Mouse (Mus musculus) G1E (cell line): Measurements from ENCODE around the gene Slc22a15. TPM values are rescaled to one million over a fixed set of nuclear protein-coding genes. Genes with fewer than 3 reads are reported as not detected.

ENCODE experiments used
- ATAC-seq: 2 replicates; pipeline ENCODE4 v1.8.0; 2016; ENCODE audit warnings: mild to moderate bottlenecking; ENCODE audit not compliant: insufficient number of reproducible peaks, poor library complexity, low FRiP score, severe bottlenecking; ENCODE audit errors: extremely low read depth
- DNase-seq: peaks from one replicate; pipeline ENCODE4 v3.0.0; 2012; ENCODE audit warnings: low spot score
- H3K27me3 ChIP-seq: 2 replicates; pipeline ENCODE4 v1.6.1; 2012; ENCODE audit warnings: mild to moderate bottlenecking, low read length, inconsistent platforms; ENCODE audit not compliant: insufficient read depth
- H3K36me3 ChIP-seq: replicated peaks from 2 replicates; pipeline ENCODE3; 2012; ENCODE audit warnings: mild to moderate bottlenecking, inconsistent platforms
- H3K4me1 ChIP-seq: 2 replicates; pipeline ENCODE4 v1.6.1; 2012; ENCODE audit warnings: low read depth, low read length, inconsistent platforms, mixed read lengths; ENCODE audit not compliant: insufficient read depth
- H3K4me3 ChIP-seq: 2 replicates; pipeline ENCODE4 v1.5.1; 2012; ENCODE audit warnings: low read depth, mild to moderate bottlenecking, inconsistent platforms, low read length, moderate library complexity, mixed read lengths
- H3K9me3 ChIP-seq: replicated peaks from 2 replicates; pipeline ENCODE4 v1.6.1; 2012; ENCODE audit warnings: inconsistent platforms
- CTCF ChIP-seq: IDR thresholded peaks from 2 replicates; pipeline ENCODE4 v1.5.1; 2012; ENCODE audit warnings: low read depth, low read length, inconsistent platforms, mixed read lengths
- GATA1 ChIP-seq: IDR thresholded peaks from 2 replicates; pipeline ENCODE4 v1.6.1; 2012; ENCODE audit warnings: borderline replicate concordance, low read length, inconsistent platforms, mixed read lengths
- GATA2 ChIP-seq: IDR thresholded peaks from 2 replicates; pipeline ENCODE4 v1.6.1; 2012; ENCODE audit warnings: low read depth, low read length, inconsistent platforms, borderline replicate concordance
- POLR2AphosphoS5 ChIP-seq: IDR thresholded peaks from 2 replicates; pipeline ENCODE4 v1.6.1; 2012; ENCODE audit warnings: low read depth, low read length, inconsistent platforms; ENCODE audit not compliant: insufficient replicate concordance
- TAL1 ChIP-seq: conservative IDR thresholded peaks from 2 replicates; pipeline ENCODE4 v1.6.1; 2012; ENCODE audit warnings: low read depth, low read length, inconsistent platforms, mixed read lengths
- polyA plus RNA-seq: library from polyadenylated mRNA; stranded (reverse); fragments of >175 nt; gene quantifications from 2 replicates; pipeline ENCODE4 v1.2.3, GENCODE M21; 2012
- total RNA-seq, 2 experiments: library from RNA; stranded (forward) in 1 of 2; stranded (reverse) in 1 of 2; fragments of 200-1000 nt in 1 of 2; fragments of >200 nt in 1 of 2; fragmentation: Nextera tagmentation in 1 of 2; gene quantifications; 2 replicates each; pipeline ENCODE4 v1.2.3; 2014 to 2017

Gene Slc22a15
- total and polyA plus RNA-seq, 3 experiments, result 0.33 TPM; not detected in 2

DNA sequence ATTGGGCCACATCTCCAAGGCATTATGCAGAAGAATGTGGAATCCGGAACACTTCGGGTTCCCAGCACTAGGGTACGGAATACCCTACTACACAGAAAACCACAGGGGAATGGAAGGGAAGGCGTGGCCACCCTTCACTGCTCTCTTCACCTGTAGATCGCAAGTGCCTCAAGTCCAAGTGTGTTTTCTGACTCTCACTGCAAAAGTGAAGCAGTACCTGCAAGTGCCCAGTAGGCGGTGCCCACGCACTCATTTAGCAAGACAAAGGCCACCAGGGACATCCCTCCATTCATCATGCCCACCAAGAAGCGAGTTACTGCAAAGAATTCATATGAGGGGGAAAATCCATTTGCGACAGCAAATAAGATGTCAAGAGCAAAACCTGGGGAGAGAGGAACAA is 27.4 kb downstream of the Slc22a15 start:
- H3K4me3 ChIP-seq, result no peak overlapping the region
- no peaks in the 10 kb centered on the region for H3K9me3 ChIP-seq
- no peaks in the 10 kb centered on the region for H3K36me3 ChIP-seq
- no peaks in the 10 kb centered on the region; the same call in 1 of the 2 replicates for H3K27me3 ChIP-seq
- TF ChIP-seq CTCF (peak; percentile 59; the same call in 1 of the 2 replicates), TAL1 (no peak)
- no peaks in the 10 kb centered on the region for H3K4me1 ChIP-seq
- ATAC-seq (peak; percentile 34; the same call in 1 of the 2 replicates), DNase-seq (peak; percentile 53)

- no peak for DNase-seq
- no peaks in the 10 kb centered on the region for H3K36me3 ChIP-seq
- H3K27me3 ChIP-seq, result no peaks in the 10 kb centered on the region
- H3K4me1 ChIP-seq, result no peaks in the 10 kb centered on the region
- ATAC-seq, result no peak
- H3K4me3 ChIP-seq, result no peak overlapping the region
- H3K9me3 ChIP-seq, result no peaks in the 10 kb centered on the region
- no peak for TF ChIP-seq GATA1
- TF ChIP-seq CTCF, result no peak
- no peak for TF ChIP-seq GATA2
- TF ChIP-seq TAL1, result no peak
- no peak for TF ChIP-seq POLR2AphosphoS5
Measured at GRCm38 (mm10) chr3:101895376-101895910, 28.8 kb downstream of the Slc22a15 start.

- ATAC-seq (no peak), DNase-seq (no peak)
- Histone ChIP-seq H3K4me3 (no peak overlapping the region), H3K4me1 (no peaks in the 10 kb centered on the region), H3K36me3 (no peaks in the 10 kb centered on the region), H3K9me3 (no peaks in the 10 kb centered on the region), H3K27me3 (0 out of 2 replicates have a peak, but pooled peaks cover 2% of the 10 kb centered on the region)
- no peak for TF ChIP-seq POLR2AphosphoS5
- TF ChIP-seq CTCF, result no peak
- no peak for TF ChIP-seq TAL1
- no peak for TF ChIP-seq GATA2
- no peak for TF ChIP-seq GATA1
Measured at GRCm38 (mm10) chr3:101885591-101885990, 38.7 kb downstream of the Slc22a15 start.

DNA sequence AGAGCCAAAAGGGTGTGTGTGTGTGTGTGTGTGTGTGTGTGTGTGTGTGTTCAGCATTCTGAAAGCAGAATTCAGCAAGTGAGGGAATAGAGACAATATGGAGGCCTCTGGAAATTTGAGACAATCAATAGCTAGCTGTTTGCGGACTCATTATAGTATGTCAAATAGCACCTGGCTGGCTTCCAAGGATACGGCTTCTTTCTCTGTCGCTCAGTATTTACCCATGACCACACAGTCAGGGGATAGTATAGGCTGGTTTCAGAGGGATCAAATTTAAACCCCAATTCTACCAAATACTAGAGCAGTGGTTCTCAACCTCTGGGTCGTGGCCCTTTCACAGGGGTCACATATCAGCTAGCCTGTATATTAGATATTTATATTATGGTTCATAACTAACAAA is 39.2 kb downstream of the Slc22a15 start:
- no peaks in the 10 kb centered on the region for H3K4me1 ChIP-seq
- no peak overlapping the region for H3K4me3 ChIP-seq
- TF ChIP-seq GATA1 (no peak), TAL1 (no peak), POLR2AphosphoS5 (no peak), CTCF (no peak), GATA2 (no peak)
- 0 out of 2 replicates have a peak, but pooled peaks cover 2% of the 10 kb centered on the region for H3K27me3 ChIP-seq
- ATAC-seq, result no peak
- DNase-seq, result no peak
- no peaks in the 10 kb centered on the region for H3K9me3 ChIP-seq
- no peaks in the 10 kb centered on the region for H3K36me3 ChIP-seq

DNA sequence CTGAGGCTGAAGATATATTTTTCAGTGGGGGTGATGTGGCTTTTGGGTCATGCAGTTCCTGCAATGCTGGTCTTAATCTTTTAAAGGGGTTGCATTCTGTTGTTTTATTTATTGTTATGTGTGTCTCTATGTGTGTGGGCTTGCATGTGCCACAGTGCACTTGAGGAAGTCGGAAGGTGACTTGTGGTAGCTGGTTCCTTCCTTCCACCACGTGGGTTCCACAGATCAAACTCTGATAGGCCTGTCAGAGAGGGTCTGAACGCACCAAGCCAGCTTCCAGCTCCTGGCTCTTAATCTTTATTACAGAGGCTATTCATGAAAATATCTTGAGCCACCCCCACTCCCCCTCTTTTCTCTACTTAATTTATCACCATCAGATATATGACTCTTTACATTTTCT is 40.4 kb downstream of the Slc22a15 start:
- Histone ChIP-seq H3K27me3 (0 out of 2 replicates have a peak, but pooled peaks cover 2% of the 10 kb centered on the region), H3K36me3 (no peaks in the 10 kb centered on the region), H3K4me3 (no peak overlapping the region), H3K9me3 (no peaks in the 10 kb centered on the region), H3K4me1 (no peaks in the 10 kb centered on the region)
- TF ChIP-seq GATA2 (no peak), TAL1 (no peak), GATA1 (no peak), CTCF (no peak), POLR2AphosphoS5 (no peak)
- DNase-seq, result no peak
- ATAC-seq, result no peak

- Histone ChIP-seq H3K4me1 (no peaks in the 10 kb centered on the region), H3K4me3 (no peak overlapping the region), H3K36me3 (no peaks in the 10 kb centered on the region), H3K9me3 (no peaks in the 10 kb centered on the region), H3K27me3 (peaks cover 3% of the 10 kb centered on the region; the same call in 1 of the 2 replicates)
- ATAC-seq, result no peak
- no peak for DNase-seq
- TF ChIP-seq TAL1 (no peak), POLR2AphosphoS5 (no peak), GATA2 (no peak), CTCF (no peak), GATA1 (no peak)
Measured at GRCm38 (mm10) chr3:101881721-101882120, 42.5 kb downstream of the Slc22a15 start.

DNA sequence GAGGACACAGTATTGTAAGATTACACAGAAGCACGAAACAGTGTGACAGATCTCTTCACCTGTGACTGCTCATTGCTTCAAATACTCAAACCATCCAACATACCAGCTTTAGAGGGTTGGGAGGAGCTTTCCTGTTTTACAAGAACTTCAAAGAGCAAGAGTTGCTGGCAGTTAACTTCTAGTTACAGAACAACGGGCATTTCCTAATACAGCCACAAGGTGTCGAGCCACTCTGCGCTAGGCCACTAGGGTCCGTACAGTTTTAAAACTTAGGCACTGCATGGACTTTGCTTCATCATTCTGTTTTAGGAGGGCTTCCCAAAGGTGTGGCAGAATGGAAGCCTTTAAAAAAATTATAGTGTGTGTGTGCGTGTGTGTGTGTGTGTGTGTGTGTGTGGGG is 43.4 kb downstream of the Slc22a15 start:
- DNase-seq, result no peak

More for the DNA sequence above, 43.4 kb downstream of the Slc22a15 start:
- no peak for TF ChIP-seq GATA2
- TF ChIP-seq CTCF, result no peak
- TF ChIP-seq GATA1, result no peak
- no peak for TF ChIP-seq TAL1
- TF ChIP-seq POLR2AphosphoS5, result no peak
- no peak overlapping the region for H3K4me3 ChIP-seq
- H3K9me3 ChIP-seq, result no peaks in the 10 kb centered on the region
- H3K36me3 ChIP-seq, result no peaks in the 10 kb centered on the region
- ATAC-seq, result no peak
- peaks cover 5% of the 10 kb centered on the region; the same call in 1 of the 2 replicates for H3K27me3 ChIP-seq
- H3K4me1 ChIP-seq, result no peaks in the 10 kb centered on the region
